Mouse (Mus musculus) thymus, adult 2 months (tissue): Measurements from ENCODE around the gene Hinfp.

Experiments used
- CTCF ChIP-seq: fragments of 200-500 bp; IDR thresholded peaks from 2 replicates; pipeline ENCODE4 v1.5.1; 2012; ENCODE audit warnings: mild to moderate bottlenecking, control low read depth, low read length, moderate library complexity, borderline replicate concordance; ENCODE audit not compliant: control insufficient read depth, poor library complexity, insufficient read depth; ENCODE audit errors: extremely low read depth
- POLR2A ChIP-seq: fragments of 200-500 bp; IDR thresholded peaks from 2 replicates; pipeline ENCODE4 v1.6.1; 2012; ENCODE audit warnings: mild to moderate bottlenecking, low read length, control low read depth, moderate library complexity; ENCODE audit not compliant: control insufficient read depth, poor library complexity, insufficient read depth; ENCODE audit errors: extremely low read depth

GRCm38 (mm10) chr9:44269077-44269476 lies 36.4 kb downstream of the Hinfp start:
- TF ChIP-seq CTCF (peak; percentile 63; the same call in 1 of the 2 replicates), POLR2A (no peak)
